Mouse (Mus musculus): ENCODE data around the gene Josd1. TPM values are rescaled to one million over a fixed set of nuclear protein-coding genes. Genes with fewer than 3 reads are reported as not detected.

Josd1 gene
- polyA plus RNA-seq, 1 experiment, result 40.6 TPM

DNA sequence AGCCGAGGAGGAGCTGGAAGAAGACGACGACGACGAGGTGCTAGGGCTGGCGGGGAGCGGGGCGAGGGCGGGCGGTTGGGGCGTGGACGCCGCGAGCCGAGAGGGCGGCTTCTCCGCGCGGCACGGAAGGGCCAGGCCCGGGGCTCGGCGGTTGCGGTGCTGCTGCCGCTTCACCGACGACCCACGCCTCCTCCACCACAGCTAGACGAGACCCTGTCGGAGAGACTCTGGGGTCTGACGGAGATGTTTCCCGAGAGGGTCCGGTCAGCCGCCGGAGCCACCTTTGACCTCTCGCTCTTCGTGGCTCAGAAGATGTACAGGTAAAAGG lies 16.8 kb downstream of the Josd1 start:
- TF ChIP-seq MYOG (IDR thresholded peaks at IDR 0.05; ENCODE audit: control insufficient read depth in 1 of 3, insufficient read depth in 1 of 3, insufficient read length in 2 of 3, low read depth in 2 of 3), result no peak
- no peak for TF ChIP-seq TCF12 (IDR thresholded peaks at IDR 0.05; ENCODE audit: insufficient read depth, poor library complexity, severe bottlenecking)
- no peak for TF ChIP-seq POLR2AphosphoS2 (IDR thresholded peaks at IDR 0.05; ENCODE audit: insufficient read length, low read depth)
- TF ChIP-seq REST (IDR thresholded peaks at IDR 0.05; ENCODE audit: insufficient read depth, insufficient read length), result no peak
- no peak for TF ChIP-seq USF1 (IDR thresholded peaks at IDR 0.05; ENCODE audit: low read depth)
- no peak for TF ChIP-seq E2F4 (IDR thresholded peaks at IDR 0.05; ENCODE audit: insufficient read depth)
- TF ChIP-seq TCF3 (IDR thresholded peaks at IDR 0.05; ENCODE audit: insufficient read length, low read depth), result no peak
- no peak for TF ChIP-seq SRF (IDR thresholded peaks at IDR 0.05; ENCODE audit: control insufficient read depth, insufficient read length, low read depth)
- TF ChIP-seq MAX (IDR thresholded peaks at IDR 0.05; ENCODE audit: low read depth), result no peak
- no peak for TF ChIP-seq MYOD1 (IDR thresholded peaks at IDR 0.05; ENCODE audit: control insufficient read depth in 1 of 3, insufficient read length in 2 of 3, low read depth in 2 of 3)
- TF ChIP-seq POLR2A (IDR thresholded peaks at IDR 0.05; ENCODE audit: insufficient read length, low read depth), result no peak
- TF ChIP-seq CEBPB (IDR thresholded peaks at IDR 0.05; ENCODE audit: insufficient read depth, poor library complexity, severe bottlenecking), result no peak
- Histone ChIP-seq H3K27me3 (ENCODE audit: control insufficient read depth, insufficient read depth, insufficient read length) (no peaks in the 10 kb centered on the region), H3K4me2 (ENCODE audit: low read depth) (peak overlapping the region; percentile 96), H3K4me3 (peak overlapping the region; percentile 76), H3K36me3 (ENCODE audit: control insufficient read depth, insufficient read depth) (peaks cover 29% of the 10 kb centered on the region), H3ac (ENCODE audit: control insufficient read depth, insufficient read length) (peak overlapping the region; percentile 59), H3K79me2 (ENCODE audit: control insufficient read depth, insufficient read depth) (peaks cover 29% of the 10 kb centered on the region)

- Histone ChIP-seq H3K4me2 (ENCODE audit: low read depth) (peak within 1 kb of the TSS; percentile 96), H3K36me3 (ENCODE audit: control insufficient read depth, insufficient read depth) (peaks cover 26% of the 10 kb centered on the region), H3ac (ENCODE audit: control insufficient read depth, insufficient read length) (peak within 1 kb of the TSS; percentile 59), H3K79me2 (ENCODE audit: control insufficient read depth, insufficient read depth) (peaks cover 29% of the 10 kb centered on the region), H3K4me3 (peak within 1 kb of the TSS; percentile 76), H3K27me3 (ENCODE audit: control insufficient read depth, insufficient read depth, insufficient read length) (no peaks in the 10 kb centered on the region)
- peak; percentile 85 for TF ChIP-seq POLR2AphosphoS2 (IDR thresholded peaks at IDR 0.05; ENCODE audit: insufficient read length, low read depth)
- peak; percentile 56 for TF ChIP-seq SRF (IDR thresholded peaks at IDR 0.05; ENCODE audit: control insufficient read depth, insufficient read length, low read depth)
- TF ChIP-seq MAX (IDR thresholded peaks at IDR 0.05; ENCODE audit: low read depth), result no peak
- TF ChIP-seq POLR2A (IDR thresholded peaks at IDR 0.05; ENCODE audit: insufficient read length, low read depth), result peak; percentile 81
Observed at GRCm38 (mm10) chr15:79670249-79670971, 17.3 kb downstream of the Josd1 start, which contains the start of gene Tomm22. Gene Tomm22, plus strand, starts transcription at chr15:79670861.

DNA sequence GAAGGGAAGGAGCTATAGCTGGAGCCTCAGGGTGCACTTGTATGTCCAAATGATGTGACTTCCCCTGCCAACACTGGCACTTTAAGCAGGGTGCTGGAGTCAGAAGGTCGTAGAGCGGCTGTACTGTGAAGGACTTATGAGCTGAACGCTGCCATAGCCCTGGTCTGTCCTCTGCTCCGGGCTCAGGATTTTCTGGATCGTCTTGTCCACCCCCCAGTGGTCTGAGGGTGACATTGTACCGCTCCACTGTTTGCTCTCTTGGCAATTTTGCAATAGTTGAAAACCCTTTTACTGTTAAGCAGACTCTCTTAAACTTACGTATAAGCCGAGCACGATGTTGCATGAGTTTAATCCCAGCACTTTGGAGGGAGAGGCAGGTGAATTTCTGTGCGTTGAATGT lies 18.5 kb downstream of the Josd1 start:
- Histone ChIP-seq H3K4me2 (ENCODE audit: low read depth) (no peak overlapping the region), H3K27me3 (ENCODE audit: control insufficient read depth, insufficient read depth, insufficient read length) (no peaks in the 10 kb centered on the region), H3ac (ENCODE audit: control insufficient read depth, insufficient read length) (no peak overlapping the region), H3K79me2 (ENCODE audit: control insufficient read depth, insufficient read depth) (peaks cover 29% of the 10 kb centered on the region), H3K36me3 (ENCODE audit: control insufficient read depth, insufficient read depth) (peaks cover 13% of the 10 kb centered on the region), H3K4me3 (no peak overlapping the region)
- TF ChIP-seq SRF (IDR thresholded peaks at IDR 0.05; ENCODE audit: control insufficient read depth, insufficient read length, low read depth) (no peak), E2F4 (IDR thresholded peaks at IDR 0.05; ENCODE audit: insufficient read depth) (no peak), REST (IDR thresholded peaks at IDR 0.05; ENCODE audit: insufficient read depth, insufficient read length) (no peak), POLR2AphosphoS2 (IDR thresholded peaks at IDR 0.05; ENCODE audit: insufficient read length, low read depth) (no peak), MAX (IDR thresholded peaks at IDR 0.05; ENCODE audit: low read depth) (no peak), TCF3 (IDR thresholded peaks at IDR 0.05; ENCODE audit: insufficient read length, low read depth) (no peak), CEBPB (IDR thresholded peaks at IDR 0.05; ENCODE audit: insufficient read depth, poor library complexity, severe bottlenecking) (no peak), USF1 (IDR thresholded peaks at IDR 0.05; ENCODE audit: low read depth) (no peak), TCF12 (IDR thresholded peaks at IDR 0.05; ENCODE audit: insufficient read depth, poor library complexity, severe bottlenecking) (no peak), MYOD1 (IDR thresholded peaks at IDR 0.05; ENCODE audit: control insufficient read depth in 1 of 3, insufficient read length in 2 of 3, low read depth in 2 of 3) (no peak), MYOG (IDR thresholded peaks at IDR 0.05; ENCODE audit: control insufficient read depth in 1 of 3, insufficient read depth in 1 of 3, insufficient read length in 2 of 3, low read depth in 2 of 3) (no peak), POLR2A (IDR thresholded peaks at IDR 0.05; ENCODE audit: insufficient read length, low read depth) (no peak)

DNA sequence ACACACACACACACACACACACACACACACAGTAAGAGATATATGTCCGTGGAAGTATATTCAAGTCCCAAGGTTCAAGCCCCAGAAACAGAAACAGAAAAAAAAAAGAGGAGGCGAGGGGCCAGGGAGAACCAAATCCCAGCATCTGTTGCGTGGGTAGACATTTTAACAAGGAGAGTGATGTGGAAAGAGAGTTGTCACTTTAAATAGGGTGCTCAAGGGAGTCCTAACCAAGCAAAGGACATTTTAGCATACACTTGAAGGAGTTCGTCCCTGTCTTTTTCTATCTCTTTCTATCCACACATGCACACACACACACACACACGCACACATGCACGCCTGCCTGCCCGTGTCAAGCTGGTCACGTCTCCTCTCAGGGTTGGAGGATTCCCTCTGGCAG lies 23.1 kb downstream of the Josd1 start:
- Histone ChIP-seq H3K79me2 (ENCODE audit: control insufficient read depth, insufficient read depth) (no peaks in the 10 kb centered on the region), H3K4me2 (ENCODE audit: low read depth) (no peak overlapping the region), H3K36me3 (ENCODE audit: control insufficient read depth, insufficient read depth) (no peaks in the 10 kb centered on the region), H3K27me3 (ENCODE audit: control insufficient read depth, insufficient read depth, insufficient read length) (no peaks in the 10 kb centered on the region), H3K4me3 (no peak overlapping the region), H3ac (ENCODE audit: control insufficient read depth, insufficient read length) (no peak overlapping the region)
- TF ChIP-seq TCF12 (IDR thresholded peaks at IDR 0.05; ENCODE audit: insufficient read depth, poor library complexity, severe bottlenecking) (no peak), CEBPB (IDR thresholded peaks at IDR 0.05; ENCODE audit: insufficient read depth, poor library complexity, severe bottlenecking) (no peak), POLR2AphosphoS2 (IDR thresholded peaks at IDR 0.05; ENCODE audit: insufficient read length, low read depth) (no peak), MYOG (IDR thresholded peaks at IDR 0.05; ENCODE audit: control insufficient read depth in 1 of 3, insufficient read depth in 1 of 3, insufficient read length in 2 of 3, low read depth in 2 of 3) (no peak), REST (IDR thresholded peaks at IDR 0.05; ENCODE audit: insufficient read depth, insufficient read length) (no peak)

DNA sequence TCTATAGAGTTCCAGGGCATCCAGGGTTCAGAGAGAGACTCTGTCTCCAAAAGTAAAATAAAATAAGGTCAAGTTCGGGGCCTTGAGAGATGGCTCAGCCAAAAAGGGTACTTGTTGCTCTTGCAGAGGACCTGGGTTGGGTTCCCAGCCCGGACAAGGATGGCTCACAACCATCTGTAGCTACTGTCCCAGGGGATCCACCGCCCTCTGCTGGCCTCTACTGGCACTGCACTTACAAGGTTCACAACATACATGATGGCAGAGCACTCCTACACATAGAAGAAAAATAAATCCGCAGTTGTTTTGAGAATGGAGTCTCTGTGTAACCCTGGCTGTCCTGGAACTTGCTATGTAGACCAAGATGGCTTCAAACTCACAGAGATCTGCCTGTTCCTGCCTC lies 25.9 kb downstream of the Josd1 start:
- no peak for TF ChIP-seq MYOG (IDR thresholded peaks at IDR 0.05; ENCODE audit: control insufficient read depth in 1 of 3, insufficient read depth in 1 of 3, insufficient read length in 2 of 3, low read depth in 2 of 3)

More for the DNA sequence above, 25.9 kb downstream of the Josd1 start:
- no peaks in the 10 kb centered on the region for H3K79me2 ChIP-seq (ENCODE audit: control insufficient read depth, insufficient read depth)
- H3K4me2 ChIP-seq (ENCODE audit: low read depth), result no peak overlapping the region
- H3K27me3 ChIP-seq (ENCODE audit: control insufficient read depth, insufficient read depth, insufficient read length), result no peaks in the 10 kb centered on the region
- no peaks in the 10 kb centered on the region for H3K36me3 ChIP-seq (ENCODE audit: control insufficient read depth, insufficient read depth)
- no peak overlapping the region for H3ac ChIP-seq (ENCODE audit: control insufficient read depth, insufficient read length)
- H3K4me3 ChIP-seq, result no peak overlapping the region
